Mouse (Mus musculus) gastrocnemius, adult 18-20 months (tissue): ENCODE measurements around the gene Ttll7. TPM values are rescaled to one million over a fixed set of nuclear protein-coding genes. Genes with fewer than 3 reads are reported as not detected.

ENCODE experiments used
- DNase-seq: peaks from one replicate; pipeline ENCODE4 v3.0.0; 2021; ENCODE audit warnings: low spot score
- long read RNA-seq, 2 experiments: library from polyadenylated mRNA; stranded (forward); transcript quantifications; one replicate each; pipeline ENCODE4 v2.0.0; 2021
- total RNA-seq, 2 experiments: library from RNA; stranded (reverse); gene quantifications; 2 replicates each; pipeline ENCODE4 v1.2.3; 2021

The Ttll7 gene
- 100 to 1,000 TPM in 1 of 2 experiments, 10 to 100 TPM in 1; 96.7 to 130 TPM for total RNA-seq
- long read RNA-seq, experiment 1, partial matches to known transcripts, result 71 of 133 reads
- long read RNA-seq, experiment 1, other reads (novel, unspliced or antisense), result 59 of 133 reads
- long read RNA-seq, experiment 2, full-length matches to known transcripts, result 5 of 98 reads
- long read RNA-seq, experiment 2, partial matches to known transcripts, result 51 of 98 reads
- long read RNA-seq, experiment 2, other reads (novel, unspliced or antisense), result 42 of 98 reads

DNA sequence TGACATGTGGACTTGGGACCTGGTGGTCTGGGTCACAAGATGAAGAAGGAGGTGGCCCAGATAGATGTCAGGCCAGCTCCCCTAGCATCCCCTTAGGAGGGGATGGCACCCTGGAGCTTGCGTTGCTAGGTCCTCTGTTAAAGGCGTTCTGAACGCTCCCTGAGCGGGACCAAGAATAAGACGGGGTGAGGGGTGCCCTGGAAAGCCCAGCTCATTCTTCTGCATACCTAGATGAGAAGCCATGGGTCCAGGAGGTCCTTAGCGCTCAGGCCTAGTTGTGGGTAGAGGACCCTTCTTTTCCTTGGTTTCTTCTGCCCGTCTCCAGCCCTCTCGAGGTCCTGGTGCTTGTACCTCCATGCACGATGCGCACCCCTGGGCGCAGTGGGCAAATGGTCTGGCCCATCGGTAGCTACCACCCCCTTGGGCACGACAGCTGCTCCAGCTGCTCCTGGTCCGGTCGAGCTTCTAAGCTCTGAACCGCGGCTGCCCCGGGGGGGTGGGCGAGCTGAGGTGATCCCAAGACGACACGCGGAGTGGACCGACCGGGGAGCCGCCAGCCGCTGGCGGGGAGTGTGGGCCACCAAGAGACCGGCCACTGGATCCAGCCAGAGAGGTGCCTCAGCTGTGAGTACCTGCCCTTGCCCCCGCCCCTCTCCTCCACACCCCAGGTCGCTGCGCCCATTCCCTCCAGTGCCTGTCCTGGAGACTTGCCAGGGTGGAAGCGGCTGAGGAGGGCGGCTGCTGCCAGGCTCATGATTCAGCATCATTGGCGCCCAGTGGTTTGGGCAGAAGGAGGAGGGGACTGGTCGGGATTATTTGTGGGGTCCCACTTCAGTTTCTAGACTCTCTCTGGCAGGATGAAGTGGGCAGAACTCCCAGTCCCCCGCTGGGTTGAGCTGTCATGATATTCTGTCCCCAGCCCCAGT lies at the start of gene Ttll7:
Gene Ttll7 (plus strand): TSS at position 402 of the 926 bp plus-strand sequence.
- DNase-seq, result peak; percentile 85

GRCm38 (mm10) chr3:146812041-146812878 lies 39.9 kb upstream of the Ttll7 start:
- DNase-seq, result no peak

DNA sequence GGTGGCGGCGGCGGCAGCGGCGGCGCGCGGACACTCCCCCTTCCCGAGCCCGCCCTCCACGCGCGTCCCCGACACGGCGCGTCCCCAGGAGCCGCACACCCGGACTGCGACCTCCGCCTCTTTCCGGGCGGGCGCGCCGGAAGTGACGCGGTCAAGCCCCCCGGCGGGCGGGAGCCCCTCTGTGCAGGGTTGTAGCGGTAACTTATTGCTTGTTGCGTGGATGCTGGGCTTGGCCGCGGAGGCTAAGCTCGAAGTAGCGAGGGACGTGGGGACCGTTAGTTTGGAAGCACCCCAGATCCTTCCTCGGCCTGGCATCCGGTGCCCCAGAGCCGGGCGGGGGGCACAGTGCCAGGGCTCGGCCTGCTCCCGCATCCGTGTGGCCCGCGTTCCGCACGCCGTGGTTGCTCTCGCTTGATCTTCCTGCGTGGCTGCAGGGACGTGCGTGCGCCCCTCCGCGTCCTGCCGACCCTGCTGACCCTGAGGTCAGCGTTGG lies 39.2 kb upstream of the Ttll7 start, which contains the start of gene Prkacb:
Gene Prkacb (minus strand): TSS at position 90 of the 493 bp plus-strand sequence.
- peak; percentile 90 for DNase-seq

GRCm38 (mm10) chr3:146813624-146814023 lies 38.5 kb upstream of the Ttll7 start:
- DNase-seq, result no peak

GRCm38 (mm10) chr3:146820718-146821117 lies 31.4 kb upstream of the Ttll7 start:
- no peak for DNase-seq

GRCm38 (mm10) chr3:146842766-146843165 lies 9.4 kb upstream of the Ttll7 start:
- DNase-seq, result no peak

DNA sequence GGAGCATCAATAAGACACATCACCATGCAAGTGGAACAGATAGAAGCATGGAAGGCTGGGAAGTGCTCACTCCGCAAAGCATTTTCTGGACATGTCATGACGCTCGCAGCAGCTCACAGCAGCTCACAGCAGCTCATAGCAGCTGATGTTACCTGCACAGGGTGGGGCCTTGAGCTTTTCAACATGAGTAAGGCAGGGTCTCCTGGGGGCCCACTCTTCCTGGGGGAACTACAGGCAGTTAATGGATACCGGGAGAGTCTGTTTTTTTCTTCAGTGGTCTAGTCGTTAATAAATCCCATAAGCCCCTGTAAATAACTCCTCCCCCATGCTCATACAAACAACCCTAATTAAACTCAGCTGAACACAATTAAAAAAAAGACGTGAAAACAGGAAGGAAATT lies 8.7 kb upstream of the Ttll7 start:
- DNase-seq, result no peak

DNA sequence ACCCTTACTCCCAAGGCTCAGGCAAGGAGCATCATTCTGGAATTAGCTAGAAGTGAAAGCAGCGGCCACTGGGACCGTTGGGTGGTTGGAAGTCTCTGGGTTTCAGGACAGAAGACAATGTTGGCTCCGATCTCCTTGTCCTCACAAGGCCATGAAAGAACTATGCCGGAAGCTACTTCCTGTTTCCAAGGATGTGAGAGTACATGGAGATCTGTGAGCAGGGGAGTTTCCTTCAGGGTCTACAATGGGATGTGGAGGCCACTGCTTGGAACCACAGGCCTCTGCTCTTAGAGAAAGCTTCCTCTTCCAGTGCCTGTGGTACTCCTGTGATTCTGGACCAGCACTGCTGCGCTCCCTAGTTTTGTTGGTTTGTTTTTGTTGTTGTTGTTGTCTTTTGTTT lies 5.9 kb upstream of the Ttll7 start:
- DNase-seq, result no peak

- DNase-seq, result no peak
Measured at GRCm38 (mm10) chr3:146848112-146848511, 4.1 kb upstream of the Ttll7 start.

DNA sequence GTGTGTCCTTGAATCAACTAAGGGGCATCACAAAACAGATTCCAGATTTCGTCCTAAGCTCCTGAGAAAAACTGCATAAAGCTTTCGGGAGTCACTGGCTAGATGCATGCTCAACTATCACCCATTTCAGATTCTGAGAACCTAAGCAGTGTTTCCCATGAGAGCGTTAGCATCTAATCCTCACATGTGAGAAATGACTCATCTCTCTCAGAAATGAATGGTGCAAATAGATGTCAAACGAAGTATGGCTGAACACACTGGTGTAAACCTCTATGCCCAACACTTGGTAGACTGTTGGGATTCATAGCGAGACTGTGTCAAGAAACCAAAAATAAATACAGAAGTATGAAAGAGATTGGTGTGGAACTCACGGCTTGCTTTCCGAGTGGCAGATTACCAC lies 2.8 kb upstream of the Ttll7 start:
- DNase-seq, result no peak

- no peak for DNase-seq
Measured at GRCm38 (mm10) chr3:146854473-146855087, 2.4 kb downstream of the Ttll7 start.

DNA sequence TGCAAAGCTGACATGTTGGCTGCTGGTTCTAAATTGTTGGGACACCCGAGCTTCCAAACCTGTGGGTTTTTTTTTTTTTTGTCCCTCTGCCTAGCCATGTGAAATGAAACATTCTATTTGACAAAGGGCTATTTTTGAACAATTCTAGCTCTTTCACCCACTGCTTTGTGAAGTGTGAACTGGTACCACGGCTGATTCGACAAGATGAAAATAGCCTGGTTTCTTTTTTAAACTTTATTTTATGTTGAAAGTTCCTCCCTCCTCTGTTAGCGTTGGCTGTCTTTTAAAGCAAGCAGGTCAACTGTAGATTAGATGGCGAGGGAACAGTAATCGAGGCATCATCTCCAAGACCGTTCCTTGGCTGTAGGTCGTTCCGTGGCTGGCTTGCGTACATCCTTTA lies 5.2 kb downstream of the Ttll7 start:
- no peak for DNase-seq

DNA sequence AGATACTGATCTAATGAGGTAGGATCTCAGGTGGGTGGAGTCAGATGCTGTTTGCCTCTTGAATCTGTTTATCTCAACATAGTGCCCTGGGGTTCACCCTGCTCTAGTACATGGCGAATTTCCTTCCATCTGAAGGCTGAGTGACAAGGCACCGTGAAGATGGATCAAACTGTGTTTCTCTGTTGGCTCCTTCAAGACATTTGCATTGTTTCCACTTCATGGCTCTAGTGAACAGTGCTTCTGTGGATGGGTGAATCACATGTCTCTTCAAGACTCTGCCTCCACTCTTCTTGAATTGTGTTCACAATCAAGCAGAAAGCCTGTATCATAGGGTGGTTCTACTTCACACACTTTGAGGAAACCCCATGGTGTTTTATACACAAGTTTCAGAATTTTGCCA lies 8.1 kb downstream of the Ttll7 start:
- DNase-seq, result no peak

GRCm38 (mm10) chr3:146866563-146866962 lies 14.4 kb downstream of the Ttll7 start:
- DNase-seq, result no peak

- no peak for DNase-seq
Measured at GRCm38 (mm10) chr3:146871954-146872353, 19.8 kb downstream of the Ttll7 start.

DNA sequence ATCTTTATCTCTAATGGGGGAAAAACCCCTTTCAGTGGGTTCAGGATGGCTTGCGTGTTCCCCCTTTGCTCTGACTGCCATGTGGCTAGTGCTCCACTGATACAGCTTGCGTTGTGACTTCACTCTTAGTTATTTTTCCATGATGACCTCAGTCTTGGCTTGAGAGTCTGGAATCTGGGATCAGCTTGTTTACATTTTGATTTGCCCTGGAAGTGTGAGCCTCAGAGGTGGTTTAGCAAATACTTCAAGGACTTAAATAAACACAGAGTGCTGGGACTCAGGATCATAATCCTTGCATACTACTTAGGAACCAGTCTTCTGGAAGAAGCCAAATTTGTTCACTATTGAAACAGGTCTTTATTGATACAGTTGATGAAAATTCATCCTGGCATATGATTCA lies 23.8 kb downstream of the Ttll7 start:
- peak; percentile 70 for DNase-seq

DNA sequence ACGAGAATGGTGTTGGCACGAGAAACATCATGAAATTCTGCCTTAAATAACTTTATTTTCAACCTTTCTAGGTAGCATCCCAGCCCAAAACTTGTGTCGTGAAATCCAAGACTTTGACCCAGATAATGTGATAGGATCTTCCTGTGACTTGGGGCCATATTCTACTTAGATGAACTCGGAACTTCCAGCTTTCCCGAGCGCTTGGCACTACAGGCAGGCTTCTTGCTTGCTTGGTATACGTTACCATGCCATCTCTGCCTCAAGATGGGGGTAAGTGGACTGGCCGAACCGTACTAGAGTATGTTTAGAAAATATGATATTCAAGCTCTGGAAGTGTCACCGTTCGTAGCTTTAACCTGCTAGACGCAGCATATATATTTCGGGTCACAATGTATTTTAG lies 41.8 kb downstream of the Ttll7 start:
- peak; percentile 63 for DNase-seq

- DNase-seq, result peak; percentile 56
Measured at GRCm38 (mm10) chr3:146896581-146896980, 44.4 kb downstream of the Ttll7 start.

GRCm38 (mm10) chr3:146900094-146900493 lies 47.9 kb downstream of the Ttll7 start:
- DNase-seq, result no peak

- no peak for DNase-seq
Measured at GRCm38 (mm10) chr3:146901729-146902128, 49.6 kb downstream of the Ttll7 start.

DNA sequence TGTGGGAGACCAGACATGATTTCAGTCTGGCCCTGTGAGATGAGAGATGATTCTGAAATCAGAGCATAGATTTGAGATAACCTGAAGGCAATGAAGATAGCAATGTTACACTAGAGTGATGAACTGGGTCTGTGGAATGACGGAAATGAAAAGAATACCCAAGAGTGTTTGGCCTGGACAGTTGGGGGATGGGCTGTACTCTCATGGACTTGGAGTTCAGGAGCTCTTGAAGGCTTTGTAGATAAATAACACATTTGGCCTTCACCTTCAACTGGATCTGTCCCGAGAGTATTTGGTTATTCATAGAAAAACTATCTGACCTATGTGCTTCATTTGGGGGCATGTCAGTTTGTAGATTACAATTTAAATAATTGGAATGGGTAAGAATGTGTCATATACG lies 53.4 kb downstream of the Ttll7 start:
- no peak for DNase-seq
